Mouse (Mus musculus): ENCODE measurements at regions not wholly inside any gene's neighbourhood (a gene's known extent, or its start where the extent isn't known, plus 50 kb on each side); places are given as distances from the start of the nearest gene placed in this dataset.

GRCm38 (mm10) chr16:85347621-85348020 is 174.1 kb upstream of the App start:
- DNase-seq (ENCODE audit: low spot score in 2 of 2) = peak in 1 of 2 experiments; percentile 14

DNA sequence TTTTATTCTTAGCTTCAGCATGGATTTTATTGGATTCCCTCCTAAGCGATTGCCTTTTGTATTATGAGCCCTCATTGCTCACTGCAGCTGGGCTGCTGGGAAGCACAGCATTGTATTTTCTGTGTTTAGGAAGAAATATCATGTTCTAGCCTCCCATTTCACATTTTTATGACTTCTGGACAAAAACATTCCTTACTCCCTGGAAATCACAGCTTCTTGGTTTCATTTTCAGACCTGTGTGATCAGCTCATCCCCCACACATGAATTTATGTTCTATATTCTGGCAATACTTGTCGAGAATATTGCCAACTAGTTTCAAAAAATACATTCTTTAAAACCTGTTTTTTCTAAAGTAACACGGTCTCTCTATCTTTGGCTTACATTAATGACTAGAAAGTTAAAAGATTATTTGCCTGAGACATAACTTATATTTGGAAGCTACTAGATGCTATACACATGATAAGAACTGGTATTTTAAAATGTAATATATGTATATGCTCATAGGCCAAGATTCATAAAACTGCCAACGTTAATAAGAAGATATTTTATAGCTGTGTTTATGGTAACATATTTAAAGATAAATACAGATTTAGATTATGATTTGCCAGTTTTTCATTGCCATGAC is 163.0 kb upstream of the App start:
- DNase-seq (ENCODE audit: low spot score in 2 of 2) = no peak

- no peak for DNase-seq (ENCODE audit: low spot score in 2 of 2)
These were observed 160.0 kb upstream of the App start for GRCm38 (mm10) chr16:85333543-85333942.

- DNase-seq (ENCODE audit: low spot score in 2 of 2) = no peak
These were observed 138.5 kb upstream of the App start for GRCm38 (mm10) chr16:85312018-85312417.

- DNase-seq (ENCODE audit: low spot score in 2 of 2) = no peak
These were observed 135.9 kb upstream of the App start for GRCm38 (mm10) chr16:85309493-85309892.

GRCm38 (mm10) chr16:85308429-85308828 is 134.9 kb upstream of the App start:
- no peak for DNase-seq (ENCODE audit: low spot score in 2 of 2)

- no peak for DNase-seq (ENCODE audit: low spot score in 2 of 2)
These were observed 134.4 kb upstream of the App start for GRCm38 (mm10) chr16:85307940-85308339.

DNA sequence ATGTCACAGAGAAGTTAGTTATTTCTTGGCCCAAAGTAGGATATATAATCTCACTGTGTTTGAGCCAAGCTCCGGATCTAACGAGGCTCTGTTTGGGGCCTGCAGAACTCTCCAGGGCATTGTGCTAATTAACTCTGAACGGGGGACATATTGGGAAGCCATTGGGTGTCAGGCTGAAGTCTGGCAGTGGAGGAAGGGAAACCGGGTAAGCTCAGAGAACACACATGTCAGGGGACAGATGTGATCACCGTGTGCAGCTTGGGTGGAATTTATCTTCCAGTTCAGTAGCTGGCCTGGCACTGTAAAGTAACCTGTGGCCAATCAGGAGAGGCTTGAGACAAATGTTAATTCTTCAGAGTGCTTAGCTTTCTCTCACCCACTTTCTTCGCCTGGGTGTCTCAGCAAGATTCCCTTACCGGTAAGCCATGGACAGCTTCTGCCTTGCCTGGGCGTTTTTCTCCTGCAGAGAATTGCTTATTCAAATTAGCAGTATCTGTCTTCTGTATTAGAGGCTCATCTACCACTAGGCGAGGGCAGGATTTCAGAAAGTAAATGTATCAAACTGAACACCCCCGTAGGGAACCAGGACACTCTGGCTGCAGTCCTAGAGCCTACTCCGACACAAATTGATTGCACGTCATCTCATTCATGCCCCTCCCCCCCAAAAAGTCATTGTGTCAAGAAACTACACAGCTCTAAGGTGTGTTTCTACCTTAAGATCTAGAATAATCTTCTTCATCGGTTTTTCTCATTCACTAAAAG is 126.7 kb upstream of the App start:
- no peak for DNase-seq (ENCODE audit: low spot score in 2 of 2)

- DNase-seq (ENCODE audit: low spot score in 2 of 2) = no peak
These were observed 125.0 kb upstream of the App start for GRCm38 (mm10) chr16:85298559-85298958.

GRCm38 (mm10) chr16:85290986-85291952 is 117.7 kb upstream of the App start:
- DNase-seq (ENCODE audit: low spot score in 2 of 2) = no peak

DNA sequence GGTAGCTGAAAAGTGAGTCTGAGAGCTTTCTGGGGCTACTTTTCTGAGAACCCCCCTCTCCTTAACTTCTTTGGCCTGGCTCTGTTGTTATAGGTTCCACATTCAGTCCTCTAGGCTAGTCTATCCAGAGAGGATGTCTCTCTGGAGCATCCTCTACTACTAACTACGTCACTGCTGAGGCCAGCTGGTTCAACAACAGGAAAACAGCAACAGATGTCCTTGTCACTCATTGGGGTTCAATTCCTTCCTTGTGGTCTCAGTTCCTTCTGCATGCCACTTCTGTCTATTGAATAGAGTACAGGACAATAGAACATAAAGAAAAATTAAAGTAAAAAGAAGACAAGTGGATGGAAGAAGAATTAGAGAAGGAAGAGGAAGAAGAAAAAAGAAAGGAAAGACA is 104.3 kb upstream of the App start:
- DNase-seq (ENCODE audit: low spot score in 2 of 2) = no peak

- DNase-seq (ENCODE audit: low spot score in 2 of 2) = no peak
These were observed 96.1 kb upstream of the App start for GRCm38 (mm10) chr16:85269681-85270080.

DNA sequence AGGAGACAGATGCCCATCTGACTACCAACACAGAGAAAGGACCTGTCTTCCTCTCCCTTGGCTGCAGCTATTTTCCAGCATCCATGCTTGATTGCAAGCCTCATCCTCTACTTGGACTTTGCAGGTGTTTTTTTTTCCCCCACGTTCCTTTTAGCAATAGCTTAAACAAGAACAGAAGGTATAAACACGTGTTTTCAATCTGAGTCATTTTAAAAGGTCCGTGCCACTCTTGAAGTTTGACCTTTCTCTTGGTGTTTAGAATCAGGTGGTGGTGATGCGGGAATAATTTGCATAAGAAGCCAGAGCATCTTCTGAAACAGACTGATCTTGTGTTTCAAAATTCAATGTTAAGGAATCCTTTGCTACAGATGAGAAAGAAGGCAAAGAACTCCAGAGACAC is 86.3 kb upstream of the App start:
- DNase-seq (ENCODE audit: low spot score in 2 of 2) = no peak

DNA sequence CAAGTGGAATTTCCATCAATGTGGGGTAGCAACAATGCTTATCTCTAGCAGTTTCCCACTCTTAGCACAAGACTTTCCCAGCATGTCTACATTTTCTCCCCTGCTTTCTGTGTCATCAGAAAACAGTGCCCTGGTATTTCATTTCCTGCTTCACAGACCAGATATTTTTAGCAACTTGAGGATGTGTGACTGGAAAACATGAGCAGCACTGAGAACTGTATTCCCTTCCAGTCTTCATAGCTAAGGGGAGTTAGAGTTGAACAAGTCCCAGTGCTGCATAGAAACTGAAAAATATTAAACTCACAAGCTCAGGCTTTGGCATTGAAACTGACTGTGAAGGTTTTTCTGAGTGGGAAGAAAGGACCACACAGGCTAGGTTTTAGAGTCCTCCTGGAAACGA is 73.7 kb upstream of the App start:
- DNase-seq (ENCODE audit: low spot score in 2 of 2) = no peak

DNA sequence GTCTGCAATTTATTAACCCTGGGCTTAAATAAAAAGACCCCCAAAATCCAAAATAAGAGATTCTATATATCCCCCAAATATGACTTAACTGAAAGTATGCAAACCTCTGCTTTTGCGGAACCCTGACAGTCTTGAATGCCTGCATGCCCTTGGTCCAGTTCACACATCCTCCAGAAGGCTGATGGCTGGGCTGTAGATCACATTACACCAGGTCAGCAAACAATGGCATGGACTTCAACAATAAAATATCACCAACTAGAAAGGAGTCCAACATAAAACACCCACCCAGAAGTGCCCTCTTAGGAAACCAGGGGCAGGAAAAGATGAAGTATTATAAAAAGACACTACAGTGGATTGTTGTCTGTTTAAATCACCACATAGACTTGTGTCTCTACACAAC is 59.5 kb upstream of the App start:
- no peak for DNase-seq (ENCODE audit: low spot score in 2 of 2)

DNA sequence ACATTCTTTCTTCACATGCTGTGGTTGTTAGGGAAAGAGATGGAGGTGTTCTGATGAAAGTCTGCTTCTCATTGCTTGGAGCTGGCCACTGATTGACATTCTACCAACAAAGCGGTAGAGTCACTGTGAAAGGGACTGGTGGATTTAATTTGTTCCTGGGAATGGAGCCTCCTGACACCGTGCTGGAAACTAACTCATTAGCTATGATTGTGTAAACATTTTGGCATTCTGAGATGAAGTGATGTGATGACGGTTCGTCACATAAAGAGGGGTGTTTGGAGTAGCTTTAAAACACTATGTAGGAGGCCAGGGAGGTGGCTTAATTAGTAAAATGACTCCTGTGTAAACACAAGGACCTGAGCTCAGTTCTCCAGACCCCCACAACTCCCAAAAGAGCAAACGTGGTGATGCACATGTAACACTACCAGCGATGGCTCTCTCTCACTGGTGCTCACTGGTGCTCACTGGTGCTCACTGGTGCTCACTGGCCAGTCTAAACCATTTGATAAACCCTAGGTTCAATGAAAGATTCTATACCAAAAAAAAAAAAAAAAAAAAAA is 58.4 kb upstream of the App start:
- DNase-seq (ENCODE audit: low spot score in 2 of 2) = no peak

DNA sequence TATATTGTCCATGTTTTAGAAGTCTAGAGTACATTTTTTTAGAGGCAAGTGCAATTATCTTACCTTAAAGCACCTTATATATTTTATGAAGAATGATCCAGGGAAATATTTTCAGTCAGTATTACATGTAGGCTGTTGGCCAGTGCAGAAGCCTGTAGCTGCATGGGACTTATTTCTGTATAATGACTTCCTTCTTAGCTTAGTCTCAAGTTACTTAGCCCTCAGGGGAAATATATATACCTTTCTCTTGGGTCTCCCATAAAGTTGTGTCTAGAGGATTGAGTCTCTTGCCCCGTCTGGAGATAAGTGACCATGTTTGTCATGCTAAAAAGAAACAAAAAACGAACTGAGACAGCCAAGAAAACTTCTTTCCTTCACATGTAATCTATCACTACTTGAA is 57.8 kb upstream of the App start:
- no peak for DNase-seq (ENCODE audit: low spot score in 2 of 2)

- no peak for DNase-seq (ENCODE audit: low spot score in 2 of 2)
These were observed 50.8 kb upstream of the App start for GRCm38 (mm10) chr16:85224325-85224724.

Measured in right cerebral cortex, postnatal 36 days (tissue).